Mouse (Mus musculus) neural tube, embryonic 11.5 days (tissue): ENCODE measurements around the gene Ubr4. TPM values are rescaled to one million over a fixed set of nuclear protein-coding genes. Genes with fewer than 3 reads are reported as not detected.

Experiments
- ATAC-seq: fragments of 200-750 bp; cut with Nextera tagmentation; 2 replicates; pipeline ENCODE4 v1.8.0; 2017; ENCODE audit warnings: moderate number of reproducible peaks, mild to moderate bottlenecking, moderate TSS enrichment, moderate library complexity; ENCODE audit not compliant: insufficient read depth, low FRiP score, low TSS enrichment
- DNase-seq: peaks from one replicate; pipeline ENCODE4 v3.0.0-alpha.2; 2015; ENCODE audit warnings: low spot score
- H3K27ac ChIP-seq: fragments of 300-500 bp; sonication (generic); 2 replicates; pipeline ENCODE4 v1.5.1; 2014; ENCODE audit warnings: low read depth, mild to moderate bottlenecking, low read length
- H3K27me3 ChIP-seq: fragments of 300-500 bp; sonication (generic); 2 replicates; pipeline ENCODE4 v1.6.1; 2014; ENCODE audit warnings: mild to moderate bottlenecking, low read length, mixed read lengths; ENCODE audit not compliant: control insufficient read depth, insufficient read depth
- H3K36me3 ChIP-seq: fragments of 300-500 bp; sonication (generic); 2 replicates; pipeline ENCODE4 v1.6.1; 2014; ENCODE audit warnings: mild to moderate bottlenecking, low read length, moderate library complexity, mixed read lengths; ENCODE audit not compliant: control insufficient read depth, insufficient read depth
- H3K4me1 ChIP-seq: fragments of 300-500 bp; sonication (generic); 2 replicates; pipeline ENCODE4 v1.6.1; 2014; ENCODE audit warnings: low read length, mixed read lengths; ENCODE audit not compliant: control insufficient read depth, insufficient read depth
- H3K4me2 ChIP-seq: fragments of 300-500 bp; sonication (generic); 2 replicates; pipeline ENCODE4 v1.6.1; 2014; ENCODE audit warnings: low read depth, mild to moderate bottlenecking, moderate library complexity
- H3K4me3 ChIP-seq: fragments of 300-500 bp; sonication (generic); 2 replicates; pipeline ENCODE4 v1.5.1; 2014; ENCODE audit warnings: low read depth, low read length
- H3K9ac ChIP-seq: fragments of 300-500 bp; sonication (generic); 2 replicates; pipeline ENCODE4 v1.6.1; 2014; ENCODE audit warnings: mild to moderate bottlenecking, low read length
- H3K9me3 ChIP-seq: fragments of 300-500 bp; sonication (generic); 2 replicates; pipeline ENCODE4 v1.6.1; 2016; ENCODE audit warnings: low read length; ENCODE audit not compliant: control insufficient read depth
- WGBS: fragments of 180-500 bp; shearing (Covaris S2); extraction: QIAGEN DNeasy Blood & Tissue Kit; methylation state at CpG from one replicate; pipeline ENCODE4 v1.1.7; 2014; 5-methylcytosine and 5-hydroxymethylcytosine counted together
- polyA plus RNA-seq: library from polyadenylated mRNA; unstranded; fragments of >200 nt; fragmentation: Nextera tagmentation; extraction: Ambion mirVana; gene quantifications from 2 replicates; pipeline ENCODE4 v1.2.1, GENCODE M21; 2014

Gene Ubr4
- polyA plus RNA-seq, 1 experiment from 2014 or later, result 92.1 TPM

- H3K4me3 ChIP-seq, result no peak overlapping the region
- H3K27ac ChIP-seq, result no peak overlapping the region
- DNase-seq (no peak), ATAC-seq (no peak)
- peaks cover 29% of the 10 kb centered on the region for H3K36me3 ChIP-seq
- H3K4me2 ChIP-seq, result no peak overlapping the region
- 93% methylated on average over 8 of the region's 8 CpGs for WGBS
- H3K27me3 ChIP-seq, result no peaks in the 10 kb centered on the region
- H3K9me3 ChIP-seq, result no peaks in the 10 kb centered on the region
- H3K4me1 ChIP-seq, result no peaks in the 10 kb centered on the region
- H3K9ac ChIP-seq, result no peak overlapping the region
Observed at GRCm38 (mm10) chr4:139483461-139484105, 131.2 kb downstream of the Ubr4 start.

- no peak for DNase-seq
- no peak overlapping the region for H3K9ac ChIP-seq
- H3K4me2 ChIP-seq, result no peak overlapping the region
- no peak overlapping the region for H3K4me3 ChIP-seq
- peaks cover 25% of the 10 kb centered on the region for H3K36me3 ChIP-seq
- ATAC-seq, result no peak
- no peak overlapping the region for H3K27ac ChIP-seq
- WGBS, result 74% methylated on average over 7 of the region's 7 CpGs
- no peaks in the 10 kb centered on the region for H3K9me3 ChIP-seq
- no peaks in the 10 kb centered on the region for H3K27me3 ChIP-seq
- H3K4me1 ChIP-seq, result no peaks in the 10 kb centered on the region
Observed at GRCm38 (mm10) chr4:139484496-139484895, 132.1 kb downstream of the Ubr4 start.

GRCm38 (mm10) chr4:139487085-139487484 is 134.7 kb downstream of the Ubr4 start:
- H3K4me1 ChIP-seq, result no peaks in the 10 kb centered on the region
- H3K4me3 ChIP-seq, result no peak overlapping the region
- H3K27me3 ChIP-seq, result no peaks in the 10 kb centered on the region
- no peak overlapping the region for H3K4me2 ChIP-seq
- no peak for ATAC-seq
- 57% methylated on average over 10 of the region's 10 CpGs for WGBS
- H3K9ac ChIP-seq, result no peak overlapping the region
- H3K27ac ChIP-seq, result no peak overlapping the region
- DNase-seq, result no peak
- H3K9me3 ChIP-seq, result no peaks in the 10 kb centered on the region
- H3K36me3 ChIP-seq, result peaks cover 28% of the 10 kb centered on the region

- no peak overlapping the region for H3K4me3 ChIP-seq
- ATAC-seq (no peak), DNase-seq (no peak)
- WGBS, result 96% methylated on average over 5 of the region's 5 CpGs
- H3K9me3 ChIP-seq, result no peaks in the 10 kb centered on the region
- H3K4me1 ChIP-seq, result no peaks in the 10 kb centered on the region
- no peak overlapping the region for H3K4me2 ChIP-seq
- no peaks in the 10 kb centered on the region for H3K27me3 ChIP-seq
- H3K27ac ChIP-seq, result no peak overlapping the region
- no peak overlapping the region for H3K9ac ChIP-seq
- peaks cover 17% of the 10 kb centered on the region for H3K36me3 ChIP-seq
Observed at GRCm38 (mm10) chr4:139488325-139488724, 135.9 kb downstream of the Ubr4 start.

GRCm38 (mm10) chr4:139489946-139490345 is 137.5 kb downstream of the Ubr4 start:
- no peak for ATAC-seq
- peaks cover 15% of the 10 kb centered on the region for H3K36me3 ChIP-seq

GRCm38 (mm10) chr4:139490413-139491055 is 138.1 kb downstream of the Ubr4 start:
- Histone ChIP-seq H3K9me3 (no peaks in the 10 kb centered on the region), H3K4me3 (no peak overlapping the region), H3K9ac (no peak overlapping the region), H3K27me3 (no peaks in the 10 kb centered on the region), H3K4me2 (no peak overlapping the region), H3K4me1 (no peaks in the 10 kb centered on the region), H3K36me3 (peaks cover 13% of the 10 kb centered on the region), H3K27ac (no peak overlapping the region)
- DNase-seq, result no peak
- 88% methylated on average over 11 of the region's 11 CpGs for WGBS
- no peak for ATAC-seq

More at GRCm38 (mm10) chr4:139489946-139490345, 137.5 kb downstream of the Ubr4 start:
- H3K4me1 ChIP-seq, result no peaks in the 10 kb centered on the region
- H3K9me3 ChIP-seq, result no peaks in the 10 kb centered on the region
- no peak overlapping the region for H3K4me3 ChIP-seq
- no peaks in the 10 kb centered on the region for H3K27me3 ChIP-seq
- no peak overlapping the region for H3K9ac ChIP-seq
- 84% methylated on average over 1 of the region's 1 CpGs for WGBS
- no peak overlapping the region for H3K27ac ChIP-seq
- DNase-seq, result no peak
- no peak overlapping the region for H3K4me2 ChIP-seq

GRCm38 (mm10) chr4:139491541-139492170 is 139.2 kb downstream of the Ubr4 start:
- no peaks in the 10 kb centered on the region for H3K4me1 ChIP-seq
- H3K4me3 ChIP-seq, result no peak overlapping the region
- H3K27me3 ChIP-seq, result no peaks in the 10 kb centered on the region
- 88% methylated on average over 5 of the region's 5 CpGs for WGBS
- no peak overlapping the region for H3K27ac ChIP-seq
- peaks cover 12% of the 10 kb centered on the region for H3K36me3 ChIP-seq
- no peaks in the 10 kb centered on the region for H3K9me3 ChIP-seq
- H3K4me2 ChIP-seq, result no peak overlapping the region
- no peak overlapping the region for H3K9ac ChIP-seq
- ATAC-seq (no peak), DNase-seq (no peak)

GRCm38 (mm10) chr4:139492258-139492833 is 139.9 kb downstream of the Ubr4 start:
- Histone ChIP-seq H3K36me3 (peaks cover 12% of the 10 kb centered on the region), H3K4me3 (no peak overlapping the region), H3K27me3 (no peaks in the 10 kb centered on the region), H3K4me2 (no peak overlapping the region), H3K27ac (no peak overlapping the region), H3K9ac (no peak overlapping the region), H3K4me1 (no peaks in the 10 kb centered on the region), H3K9me3 (no peaks in the 10 kb centered on the region)
- DNase-seq (no peak), ATAC-seq (no peak)
- WGBS, result 55% methylated on average over 3 of the region's 3 CpGs
